Mouse (Mus musculus): ENCODE results near the gene Spz1.
"Not testable (repeated sequence)": the region's sequence is repeated elsewhere in the genome, so short reads cannot be mapped to it uniquely, and the experiment has no call there.

Gene Spz1

GRCm38 (mm10) chr13:92576072-92576471 is at the start of gene Spz1:
TSS of gene Spz1 (minus strand) at chr13:92576172.
- no peak for DNase-seq

- no peak for DNase-seq
Measured at GRCm38 (mm10) chr13:92616459-92616858, 40.5 kb upstream of the Spz1 start.

DNA sequence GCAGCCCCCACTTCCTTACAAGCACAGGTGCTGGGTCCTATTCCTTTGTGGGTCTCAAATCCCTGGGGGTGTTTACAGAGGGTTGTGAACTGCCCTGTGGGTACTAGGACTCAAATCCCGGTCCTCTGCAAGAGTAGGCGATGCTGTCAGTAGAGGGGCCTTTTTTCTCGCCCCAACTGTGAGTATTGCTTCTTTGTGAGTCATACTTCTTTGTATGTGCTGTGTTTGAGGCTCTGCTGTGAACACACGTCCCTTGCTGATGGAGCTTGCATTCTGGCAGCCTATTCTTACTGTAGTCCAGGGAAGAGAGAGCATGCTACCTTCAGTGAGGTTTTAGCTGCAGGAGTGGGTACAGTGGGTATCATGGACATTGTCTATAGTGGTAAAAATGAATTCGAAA is 39.2 kb upstream of the Spz1 start:
- no peak for DNase-seq

GRCm38 (mm10) chr13:92613094-92613493 is 37.1 kb upstream of the Spz1 start:
- DNase-seq: no peak

DNA sequence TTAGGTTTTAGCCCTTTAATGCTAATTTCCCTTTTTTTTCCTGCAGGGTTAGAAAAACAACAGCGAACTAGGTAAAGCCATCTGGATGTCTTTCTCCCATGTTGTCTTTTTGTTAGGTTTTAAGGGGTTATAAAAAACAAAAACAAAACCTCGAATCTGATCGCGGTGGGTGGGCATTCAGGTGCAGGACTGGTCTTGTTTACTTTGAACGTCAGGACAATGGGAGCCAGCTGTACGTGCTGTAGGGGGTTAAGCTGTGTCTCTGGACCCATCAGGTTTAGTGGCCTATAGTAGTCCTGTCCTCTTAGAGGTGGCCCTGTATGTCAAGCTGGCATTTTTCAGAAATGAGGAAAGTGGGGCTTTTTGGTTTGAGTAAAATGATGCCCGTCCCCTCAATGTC is 35.9 kb upstream of the Spz1 start:
- DNase-seq: peak in 1 of 2 experiments; percentile 13

DNA sequence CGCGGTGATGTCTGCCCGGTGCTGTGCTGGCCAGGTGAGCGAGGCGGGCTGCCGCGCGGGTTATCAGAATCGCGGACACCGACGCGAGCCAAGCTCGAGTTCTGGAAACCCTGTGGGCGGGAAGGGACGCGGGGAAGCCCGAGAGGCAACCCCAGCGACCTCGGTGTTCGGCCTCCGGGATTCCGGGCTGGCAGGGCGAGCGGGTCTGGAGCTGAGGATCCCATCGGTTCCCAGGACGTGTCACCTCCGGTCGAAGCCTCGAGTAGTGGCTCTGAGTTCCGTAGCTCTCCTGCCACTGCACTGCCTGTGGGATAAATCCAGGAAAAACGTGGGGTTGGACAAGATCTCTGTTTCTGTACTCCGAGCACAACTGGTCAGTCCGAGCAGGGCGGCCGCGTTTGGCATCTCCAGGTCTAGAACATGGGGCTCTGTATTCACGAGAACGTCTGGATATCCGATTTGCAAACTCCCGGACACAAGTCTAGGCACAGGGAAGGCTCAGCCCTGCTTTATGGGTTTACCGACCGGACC is 35.3 kb upstream of the Spz1 start:
- no peak for DNase-seq

DNA sequence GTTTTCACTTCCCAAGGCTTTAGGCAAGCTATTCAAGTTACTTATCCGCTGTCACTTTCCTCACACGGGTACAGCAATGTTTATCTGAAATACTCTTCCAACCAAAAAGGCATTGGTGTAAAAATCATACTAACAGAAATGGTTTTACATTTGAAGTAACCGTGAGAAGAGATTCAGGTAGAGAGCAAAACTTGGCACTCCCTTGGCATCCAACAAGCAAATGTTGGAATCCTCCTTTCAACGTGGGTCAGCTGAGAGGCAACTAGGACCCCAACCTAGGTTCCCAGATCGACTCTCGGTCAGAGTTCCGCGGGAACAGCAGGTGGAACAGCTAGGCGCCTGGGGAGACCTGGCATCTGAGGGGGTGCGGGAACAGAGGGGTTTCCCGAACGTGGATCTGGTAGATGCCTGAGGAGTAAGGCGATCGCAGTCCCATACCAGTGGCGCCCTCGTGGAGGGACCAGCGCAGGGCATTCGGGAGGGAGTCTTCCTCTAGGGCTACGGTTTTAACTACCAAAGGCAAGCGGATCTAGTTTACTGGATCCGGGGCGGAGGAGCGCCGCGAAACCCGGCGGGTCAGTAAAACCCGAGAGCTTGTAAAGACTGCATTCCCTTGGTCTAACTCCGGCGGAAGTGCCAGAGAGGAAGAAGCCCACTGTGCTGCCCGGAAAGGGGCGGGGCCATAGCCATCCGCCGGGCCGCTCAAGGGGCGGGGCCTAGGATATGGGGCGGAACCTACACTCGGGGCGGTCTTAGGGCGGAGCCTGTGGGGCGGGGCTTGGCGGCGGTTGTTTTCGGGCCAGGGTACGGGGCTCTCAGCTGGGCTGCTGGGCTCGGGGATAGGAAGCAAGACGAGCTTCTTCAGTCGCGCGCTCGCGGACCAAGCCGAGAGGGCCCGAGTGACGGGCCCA is 34.6 kb upstream of the Spz1 start, which contains the start of gene Serinc5:
Serinc5 (plus strand) TSS at position 781 of the 911 bp plus-strand sequence.
- DNase-seq: peak; percentile 95 to 98

- peak; percentile 13 to 20 for DNase-seq
Measured at GRCm38 (mm10) chr13:92609486-92610310, 33.7 kb upstream of the Spz1 start.

- not testable (repeated sequence) for DNase-seq
Measured at GRCm38 (mm10) chr13:92605306-92605705, 29.3 kb upstream of the Spz1 start.

GRCm38 (mm10) chr13:92595424-92595823 is 19.5 kb upstream of the Spz1 start:
- DNase-seq: no peak

DNA sequence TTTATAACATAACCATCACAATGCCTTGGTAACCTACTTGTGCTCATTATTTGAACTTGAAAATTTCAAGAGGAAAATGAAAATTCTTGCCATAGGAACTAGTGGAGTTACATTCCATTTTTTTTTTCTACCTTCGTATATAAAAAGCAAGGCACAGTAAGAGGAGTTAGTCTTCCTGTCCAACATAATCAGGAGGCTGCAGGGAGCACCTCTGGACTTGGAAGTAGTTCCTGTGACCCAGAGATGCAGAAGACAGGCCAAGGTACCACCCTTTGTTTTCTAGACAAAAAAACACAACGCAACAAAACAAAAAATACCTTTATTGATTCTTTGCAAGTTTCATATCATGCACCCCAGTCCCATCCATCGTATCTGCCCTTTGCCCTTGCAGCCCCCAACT is 18.9 kb upstream of the Spz1 start:
- DNase-seq: no peak

GRCm38 (mm10) chr13:92594481-92594880 is 18.5 kb upstream of the Spz1 start:
- no peak for DNase-seq

DNA sequence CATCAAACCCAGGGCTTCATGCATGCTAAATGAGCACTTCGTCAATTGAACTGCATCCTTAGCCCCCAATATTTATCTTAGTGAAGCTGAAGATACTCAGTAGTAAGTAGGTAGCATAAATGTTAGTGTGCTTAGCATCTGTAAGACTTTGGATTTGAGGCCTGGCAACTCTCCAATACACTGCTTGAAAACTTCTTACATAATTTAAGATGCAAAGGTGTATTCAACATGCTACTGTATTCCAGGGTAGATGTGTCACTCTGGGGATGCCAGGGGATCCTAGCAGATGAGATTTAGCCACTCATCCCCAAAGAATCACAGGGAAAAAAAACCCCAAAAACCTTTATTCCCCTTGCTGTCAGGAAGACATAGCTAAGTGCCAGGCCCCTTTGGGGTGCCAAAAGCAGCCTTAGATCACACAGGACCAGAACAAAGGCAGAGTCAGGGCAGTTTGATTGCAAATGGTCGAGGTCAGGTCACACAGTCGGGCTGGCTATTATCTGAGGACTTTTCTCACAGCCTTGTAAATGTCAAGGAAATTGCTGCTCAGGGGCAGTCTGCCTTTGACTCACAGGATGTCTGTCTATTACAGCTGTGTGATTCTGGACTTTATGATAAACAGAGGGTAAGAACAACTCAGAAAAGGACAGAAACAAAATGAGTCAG is 17.9 kb upstream of the Spz1 start:
- no peak for DNase-seq

DNA sequence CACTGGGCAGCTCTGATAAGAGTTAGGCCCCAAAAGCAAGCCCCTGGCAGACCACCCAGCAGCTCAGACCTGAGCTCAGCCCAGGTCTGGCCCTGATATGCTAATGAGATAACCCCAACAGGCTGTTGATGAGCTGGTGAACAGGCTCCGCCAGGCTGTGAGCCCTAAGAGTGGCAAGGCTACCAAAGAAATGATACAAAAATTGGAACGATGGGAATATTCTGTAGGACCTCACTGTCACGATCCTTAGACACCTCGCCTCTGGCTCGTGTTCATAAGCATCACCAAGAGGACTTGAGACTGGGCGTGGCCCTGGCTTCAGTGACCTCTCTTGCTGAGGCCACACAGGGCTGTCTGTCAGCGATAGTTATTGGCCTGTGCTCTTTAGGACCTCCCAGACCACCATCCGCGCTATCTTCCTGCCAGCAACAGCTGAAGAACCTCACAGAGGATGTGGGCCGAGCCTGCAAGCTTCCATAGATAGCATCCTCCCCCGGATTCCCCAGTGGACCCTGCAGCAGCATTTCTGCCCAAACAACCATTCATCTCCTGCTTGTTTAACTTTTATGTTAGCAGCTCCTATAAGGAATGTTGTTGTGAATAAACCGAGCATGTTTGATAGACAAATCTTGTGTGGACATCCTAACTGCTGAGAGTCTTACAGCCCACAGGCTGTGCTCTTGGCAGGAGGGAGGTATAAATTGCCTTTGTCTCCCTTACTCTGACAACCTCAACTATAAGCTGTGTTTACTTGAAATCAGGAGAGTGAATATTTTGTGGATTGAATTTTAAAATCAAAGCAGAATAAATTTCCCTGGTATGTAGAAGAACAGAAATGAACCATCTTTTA is 17.0 kb upstream of the Spz1 start:
- no peak for DNase-seq

DNA sequence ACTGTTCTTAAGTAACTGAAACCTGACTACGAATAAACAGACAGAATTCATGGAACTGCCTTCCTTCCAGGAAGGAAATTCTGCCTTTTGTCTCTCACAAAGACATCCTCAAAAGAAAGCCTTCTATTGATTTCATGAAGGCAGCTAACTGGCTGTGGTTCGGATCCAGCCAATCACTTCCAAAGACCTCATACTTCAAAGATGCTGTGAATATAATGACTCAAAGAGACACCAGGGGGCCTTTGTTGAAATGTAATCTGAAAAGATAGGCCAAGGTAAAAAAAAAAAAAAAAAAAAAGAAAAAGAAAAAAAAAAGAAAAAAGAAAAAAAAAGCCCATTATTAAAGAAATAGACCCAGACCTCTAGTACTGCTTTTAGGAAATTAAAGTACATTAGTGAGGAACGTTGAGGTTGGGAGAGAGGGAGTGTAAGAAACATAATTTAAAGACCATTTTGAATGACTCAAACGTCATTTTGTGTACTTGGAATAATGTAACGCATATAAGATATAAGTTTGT is 16.4 kb upstream of the Spz1 start:
- no peak for DNase-seq

GRCm38 (mm10) chr13:92591225-92591624 is 15.3 kb upstream of the Spz1 start:
- no peak for DNase-seq

DNA sequence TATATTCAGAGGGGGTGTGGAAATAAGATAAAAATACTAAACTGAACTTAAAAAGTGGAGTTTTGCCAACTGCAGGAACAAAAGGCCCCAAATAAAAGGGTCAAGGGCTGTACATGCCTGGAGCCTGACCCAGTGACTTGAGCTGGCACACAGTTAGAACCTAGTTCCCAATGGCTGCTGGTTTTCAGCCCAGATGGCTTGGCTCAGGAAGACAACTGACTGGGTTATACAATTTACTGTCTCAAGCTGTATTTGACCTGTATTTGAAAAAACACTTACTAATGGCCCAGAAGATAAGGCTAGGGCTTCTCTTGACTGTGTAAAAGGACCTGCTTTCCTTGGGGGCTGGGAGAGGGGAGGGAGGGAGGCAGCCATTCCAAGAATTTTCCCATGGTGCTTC is 13.3 kb upstream of the Spz1 start:
- peak in 1 of 2 experiments; percentile 28 for DNase-seq

DNA sequence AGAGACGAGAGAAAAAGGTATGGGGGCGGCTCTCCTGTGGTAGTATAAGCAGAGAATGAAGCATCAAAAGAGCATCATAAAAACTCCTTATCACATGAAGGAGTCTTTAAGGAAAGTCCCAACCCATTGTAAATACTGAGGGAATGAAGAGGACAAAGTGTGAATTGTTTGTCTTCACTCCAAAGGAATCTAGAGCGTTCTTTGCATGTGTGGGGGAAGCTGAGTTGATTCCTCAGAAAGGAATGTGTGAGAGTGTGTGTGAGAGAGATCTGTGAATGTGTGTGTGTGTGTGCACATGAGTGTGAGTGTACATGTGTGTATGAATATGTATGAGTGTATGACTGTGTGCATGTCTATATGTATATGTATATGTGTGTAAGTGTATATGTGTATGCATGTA is 12.7 kb upstream of the Spz1 start:
- no peak for DNase-seq

GRCm38 (mm10) chr13:92584094-92584717 is 8.2 kb upstream of the Spz1 start:
- DNase-seq: no peak

GRCm38 (mm10) chr13:92580220-92581043 is 4.5 kb upstream of the Spz1 start:
- DNase-seq: peak; percentile 56 to 60
